Mouse (Mus musculus): Measurements from ENCODE around the gene Tmem50a. TPM values are rescaled to one million over a fixed set of nuclear protein-coding genes. Genes with fewer than 3 reads are reported as not detected.
A peak's percentile ranks its signal among the peaks of the same experiment; 100 is the strongest.

Gene Tmem50a
- 224 and 230 TPM in 2 replicates for polyA plus RNA-seq (2015; fragmentation: Nextera tagmentation; extraction: Ambion mirVana)

- no peaks in the 10 kb centered on the region for H3K9me3 ChIP-seq
- peak within 1 kb of the TSS; percentile 93 for H3K9ac ChIP-seq
- H3K4me2 ChIP-seq: peak within 1 kb of the TSS; percentile 73
- H3K27me3 ChIP-seq: no peaks in the 10 kb centered on the region
- peak within 1 kb of the TSS; percentile 90 for H3K4me3 ChIP-seq
- under 1% methylated on average over 25 of the region's 25 CpGs for WGBS
- H3K4me1 ChIP-seq (replicated peaks): peaks cover 20% of the 10 kb centered on the region
- peaks cover 21% of the 10 kb centered on the region for H3K36me3 ChIP-seq
- peak; percentile 86 for ATAC-seq (ENCODE audit: low read depth)
- peak within 1 kb of the TSS; percentile 92 for H3K27ac ChIP-seq (replicated peaks)
Measured at GRCm38 (mm10) chr4:134914864-134915209, at the start of gene Tmem50a. Tmem50a (minus strand) TSS chr4:134915024.

GRCm38 (mm10) chr4:134963021-134963776, 48.4 kb upstream of the Tmem50a start:
- no peaks in the 10 kb centered on the region for H3K36me3 ChIP-seq
- H3K4me2 ChIP-seq: 0 out of 2 replicates have a peak overlapping the region, but pooled peaks have one; percentile 16
- no peaks in the 10 kb centered on the region for H3K4me1 ChIP-seq (replicated peaks)
- H3K9ac ChIP-seq: no peak overlapping the region
- no peak overlapping the region for H3K27ac ChIP-seq (replicated peaks)
- ATAC-seq (ENCODE audit: low read depth): no peak; the same call in 1 of the 2 replicates
- no peak overlapping the region for H3K4me3 ChIP-seq
- WGBS: 26% methylated on average over 19 of the region's 19 CpGs
- no peaks in the 10 kb centered on the region for H3K9me3 ChIP-seq
- peaks cover 12% of the 10 kb centered on the region for H3K27me3 ChIP-seq

- H3K4me2 ChIP-seq: no peak overlapping the region
- H3K36me3 ChIP-seq: no peaks in the 10 kb centered on the region
- no peak overlapping the region for H3K27ac ChIP-seq (replicated peaks)
- no peaks in the 10 kb centered on the region for H3K9me3 ChIP-seq
- ATAC-seq (ENCODE audit: low read depth): no peak
- no peak overlapping the region for H3K4me3 ChIP-seq
- 16% methylated on average over 3 of the region's 3 CpGs for WGBS
- no peak overlapping the region for H3K9ac ChIP-seq
- peaks cover 15% of the 10 kb centered on the region; the same call in 1 of the 2 replicates for H3K27me3 ChIP-seq
- peaks cover 12% of the 10 kb centered on the region; the same call in 1 of the 2 replicates for H3K4me1 ChIP-seq (replicated peaks)
Measured at GRCm38 (mm10) chr4:134956328-134956727, 41.5 kb upstream of the Tmem50a start.

GRCm38 (mm10) chr4:134955845-134956244, 41.0 kb upstream of the Tmem50a start:
- Histone ChIP-seq H3K36me3 (no peaks in the 10 kb centered on the region), H3K27me3 (peaks cover 15% of the 10 kb centered on the region; the same call in 1 of the 2 replicates), H3K4me3 (no peak overlapping the region), H3K27ac (replicated peaks) (no peak overlapping the region), H3K9ac (no peak overlapping the region), H3K4me1 (replicated peaks) (peaks cover 13% of the 10 kb centered on the region), H3K4me2 (no peak overlapping the region), H3K9me3 (no peaks in the 10 kb centered on the region)
- WGBS: 33% methylated on average over 3 of the region's 3 CpGs
- no peak for ATAC-seq (ENCODE audit: low read depth)

GRCm38 (mm10) chr4:134955196-134955595, 40.4 kb upstream of the Tmem50a start:
- Histone ChIP-seq H3K4me1 (replicated peaks) (peaks cover 20% of the 10 kb centered on the region), H3K27me3 (peaks cover 15% of the 10 kb centered on the region; the same call in 1 of the 2 replicates), H3K9me3 (no peaks in the 10 kb centered on the region), H3K27ac (replicated peaks) (no peak overlapping the region), H3K4me2 (no peak overlapping the region), H3K4me3 (no peak overlapping the region), H3K9ac (no peak overlapping the region), H3K36me3 (no peaks in the 10 kb centered on the region)
- 81% methylated on average over 2 of the region's 2 CpGs for WGBS
- ATAC-seq (ENCODE audit: low read depth): no peak

GRCm38 (mm10) chr4:134954461-134954860, 39.6 kb upstream of the Tmem50a start:
- H3K4me2 ChIP-seq: no peak overlapping the region
- no peak overlapping the region for H3K4me3 ChIP-seq
- H3K36me3 ChIP-seq: no peaks in the 10 kb centered on the region
- H3K9me3 ChIP-seq: no peaks in the 10 kb centered on the region
- ATAC-seq (ENCODE audit: low read depth): no peak
- peaks cover 15% of the 10 kb centered on the region; the same call in 1 of the 2 replicates for H3K27me3 ChIP-seq
- H3K9ac ChIP-seq: peak overlapping the region; percentile 26; the same call in 1 of the 2 replicates
- H3K4me1 ChIP-seq (replicated peaks): peaks cover 20% of the 10 kb centered on the region
- 10% methylated on average over 15 of the region's 15 CpGs for WGBS
- no peak overlapping the region; the same call in 1 of the 2 replicates for H3K27ac ChIP-seq (replicated peaks)

- WGBS: 22% methylated on average over 11 of the region's 11 CpGs
- H3K4me3 ChIP-seq: no peak overlapping the region
Measured at GRCm38 (mm10) chr4:134950518-134951091, 35.8 kb upstream of the Tmem50a start.

GRCm38 (mm10) chr4:134946024-134946744, 31.4 kb upstream of the Tmem50a start:
- no peak overlapping the region for H3K27ac ChIP-seq (replicated peaks)
- ATAC-seq (ENCODE audit: low read depth): peak; percentile 62; the same call in 1 of the 2 replicates
- peak overlapping the region; percentile 48 for H3K4me2 ChIP-seq
- no peaks in the 10 kb centered on the region for H3K9me3 ChIP-seq
- no peaks in the 10 kb centered on the region for H3K36me3 ChIP-seq
- WGBS: 12% methylated on average over 17 of the region's 17 CpGs
- H3K4me3 ChIP-seq: no peak overlapping the region
- peaks cover 42% of the 10 kb centered on the region for H3K27me3 ChIP-seq
- peak overlapping the region; percentile 41 for H3K9ac ChIP-seq
- H3K4me1 ChIP-seq (replicated peaks): peaks cover 16% of the 10 kb centered on the region

More at GRCm38 (mm10) chr4:134950518-134951091, 35.8 kb upstream of the Tmem50a start:
- peak overlapping the region; percentile 46; the same call in 1 of the 2 replicates for H3K27ac ChIP-seq (replicated peaks)
- H3K4me2 ChIP-seq: no peak overlapping the region
- ATAC-seq (ENCODE audit: low read depth): no peak
- peaks cover 25% of the 10 kb centered on the region for H3K4me1 ChIP-seq (replicated peaks)
- no peak overlapping the region for H3K9ac ChIP-seq
- H3K36me3 ChIP-seq: no peaks in the 10 kb centered on the region
- peaks cover 11% of the 10 kb centered on the region; the same call in 1 of the 2 replicates for H3K27me3 ChIP-seq
- H3K9me3 ChIP-seq: no peaks in the 10 kb centered on the region

GRCm38 (mm10) chr4:134943758-134944538, 29.1 kb upstream of the Tmem50a start:
- WGBS: 50% methylated on average over 27 of the region's 27 CpGs
- H3K36me3 ChIP-seq: no peaks in the 10 kb centered on the region
- H3K27ac ChIP-seq (replicated peaks): no peak overlapping the region
- H3K27me3 ChIP-seq: peaks cover 50% of the 10 kb centered on the region
- no peaks in the 10 kb centered on the region for H3K9me3 ChIP-seq
- H3K4me1 ChIP-seq (replicated peaks): peaks cover 14% of the 10 kb centered on the region; the same call in 1 of the 2 replicates
- no peak overlapping the region for H3K4me3 ChIP-seq
- ATAC-seq (ENCODE audit: low read depth): no peak
- H3K9ac ChIP-seq: no peak overlapping the region
- H3K4me2 ChIP-seq: no peak overlapping the region

GRCm38 (mm10) chr4:134939900-134940299, 25.1 kb upstream of the Tmem50a start:
- Histone ChIP-seq H3K4me3 (no peak overlapping the region), H3K27me3 (peaks cover 40% of the 10 kb centered on the region), H3K9me3 (no peaks in the 10 kb centered on the region), H3K36me3 (peaks cover 26% of the 10 kb centered on the region), H3K4me2 (peak overlapping the region; percentile 24; the same call in 1 of the 2 replicates), H3K9ac (no peak overlapping the region), H3K4me1 (replicated peaks) (0 out of 2 replicates have a peak, but pooled peaks cover 12% of the 10 kb centered on the region), H3K27ac (replicated peaks) (no peak overlapping the region)
- ATAC-seq (ENCODE audit: low read depth): no peak
- WGBS: 25% methylated on average over 9 of the region's 9 CpGs

Measured in neural tube, embryonic 13.5 days (tissue).